Mouse (Mus musculus): ENCODE data around the gene Tmprss11a. TPM values are rescaled to one million over a fixed set of nuclear protein-coding genes. Genes with fewer than 3 reads are reported as not detected.

The Tmprss11a gene
- polyA plus RNA-seq, 1 experiment from 2014 or later, result not detected

- H3K4me2 ChIP-seq (ENCODE audit: low read depth, severe bottlenecking), result no peak overlapping the region
- 0% methylated on average over 2 of the region's 2 CpGs for WGBS
- no peaks in the 10 kb centered on the region for H3K9me3 ChIP-seq (ENCODE audit: control insufficient read depth, low read length)
- H3K9ac ChIP-seq (ENCODE audit: low read length), result no peak overlapping the region
- H3K27me3 ChIP-seq (ENCODE audit: control insufficient read depth, insufficient read depth, low read length), result no peaks in the 10 kb centered on the region
- no peak overlapping the region for H3K4me3 ChIP-seq (ENCODE audit: low read depth, low read length)
- DNase-seq (ENCODE audit: low spot score), result peak; percentile 30
- no peak overlapping the region for H3K27ac ChIP-seq (replicated peaks; ENCODE audit: low read depth, low read length)
- no peaks in the 10 kb centered on the region for H3K4me1 ChIP-seq (ENCODE audit: control insufficient read depth, insufficient read depth, low read length)
- no peaks in the 10 kb centered on the region for H3K36me3 ChIP-seq (ENCODE audit: control insufficient read depth, insufficient read depth, low read length)
- ATAC-seq (ENCODE audit: insufficient number of reproducible peaks, low FRiP score, low TSS enrichment, low read depth), result no peak
Observed at GRCm38 (mm10) chr5:86432697-86433096, 36.1 kb downstream of the Tmprss11a start.

GRCm38 (mm10) chr5:86431096-86431495, 37.7 kb downstream of the Tmprss11a start:
- Histone ChIP-seq H3K4me1 (ENCODE audit: control insufficient read depth, insufficient read depth, low read length) (no peaks in the 10 kb centered on the region), H3K36me3 (ENCODE audit: control insufficient read depth, insufficient read depth, low read length) (no peaks in the 10 kb centered on the region), H3K4me3 (ENCODE audit: low read depth, low read length) (no peak overlapping the region), H3K27me3 (ENCODE audit: control insufficient read depth, insufficient read depth, low read length) (no peaks in the 10 kb centered on the region), H3K4me2 (ENCODE audit: low read depth, severe bottlenecking) (no peak overlapping the region), H3K9ac (ENCODE audit: low read length) (no peak overlapping the region), H3K9me3 (ENCODE audit: control insufficient read depth, low read length) (no peaks in the 10 kb centered on the region), H3K27ac (replicated peaks; ENCODE audit: low read depth, low read length) (no peak overlapping the region)
- DNase-seq (ENCODE audit: low spot score) (no peak), ATAC-seq (ENCODE audit: insufficient number of reproducible peaks, low FRiP score, low TSS enrichment, low read depth) (no peak)
- 73% methylated on average over 5 of the region's 5 CpGs for WGBS

DNA sequence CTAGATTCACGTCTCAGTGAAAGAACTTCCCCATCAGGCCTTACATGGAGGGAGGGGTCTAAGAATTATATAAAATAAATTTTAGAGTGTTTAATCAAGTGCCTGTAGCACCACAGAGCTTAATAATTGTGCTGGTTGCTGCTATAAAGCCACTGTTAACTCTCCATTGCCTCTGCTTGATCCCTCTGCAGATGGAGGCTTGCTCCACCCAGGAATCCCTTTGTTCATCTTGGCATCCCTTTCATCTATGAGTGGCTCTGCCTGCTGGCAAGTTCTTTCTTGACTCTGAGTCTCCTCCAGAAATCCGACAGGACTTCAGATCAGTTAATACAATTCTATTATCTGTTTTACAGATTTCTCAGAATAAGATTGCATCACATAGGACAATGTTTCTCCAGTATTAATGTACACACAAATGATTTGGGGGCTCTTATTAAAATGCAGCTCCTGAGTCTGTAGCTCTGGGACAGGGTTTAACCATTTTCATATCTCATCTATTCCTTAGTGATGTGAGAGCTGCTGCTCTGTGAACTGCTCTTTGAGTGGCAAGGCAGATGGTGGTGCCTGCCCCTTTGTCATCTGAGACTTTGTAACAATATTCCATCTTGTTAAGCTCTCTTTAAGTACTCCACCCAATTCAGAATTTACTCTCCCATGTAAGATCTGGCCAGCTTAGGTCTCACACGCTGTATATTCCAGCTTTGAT, 47.3 kb downstream of the Tmprss11a start:
- DNase-seq (ENCODE audit: low spot score), result no peak
- H3K27me3 ChIP-seq (ENCODE audit: control insufficient read depth, insufficient read depth, low read length), result no peaks in the 10 kb centered on the region
- no peak overlapping the region for H3K4me2 ChIP-seq (ENCODE audit: low read depth, severe bottlenecking)
- no peak for ATAC-seq (ENCODE audit: insufficient number of reproducible peaks, low FRiP score, low TSS enrichment, low read depth)
- H3K9ac ChIP-seq (ENCODE audit: low read length), result no peak overlapping the region
- WGBS, result 56% methylated on average over 3 of the region's 3 CpGs
- no peak overlapping the region for H3K4me3 ChIP-seq (ENCODE audit: low read depth, low read length)
- no peaks in the 10 kb centered on the region for H3K36me3 ChIP-seq (ENCODE audit: control insufficient read depth, insufficient read depth, low read length)
- H3K9me3 ChIP-seq (ENCODE audit: control insufficient read depth, low read length), result no peaks in the 10 kb centered on the region
- H3K4me1 ChIP-seq (ENCODE audit: control insufficient read depth, insufficient read depth, low read length), result no peaks in the 10 kb centered on the region
- no peak overlapping the region for H3K27ac ChIP-seq (replicated peaks; ENCODE audit: low read depth, low read length)

- ATAC-seq (ENCODE audit: insufficient number of reproducible peaks, low FRiP score, low TSS enrichment, low read depth), result no peak
- Histone ChIP-seq H3K4me2 (ENCODE audit: low read depth, severe bottlenecking) (no peak overlapping the region), H3K27me3 (ENCODE audit: control insufficient read depth, insufficient read depth, low read length) (no peaks in the 10 kb centered on the region), H3K9ac (ENCODE audit: low read length) (no peak overlapping the region), H3K4me3 (ENCODE audit: low read depth, low read length) (no peak overlapping the region), H3K27ac (replicated peaks; ENCODE audit: low read depth, low read length) (no peak overlapping the region), H3K4me1 (ENCODE audit: control insufficient read depth, insufficient read depth, low read length) (no peaks in the 10 kb centered on the region), H3K36me3 (ENCODE audit: control insufficient read depth, insufficient read depth, low read length) (no peaks in the 10 kb centered on the region), H3K9me3 (ENCODE audit: control insufficient read depth, low read length) (no peaks in the 10 kb centered on the region)
- 26% methylated on average over 4 of the region's 4 CpGs for WGBS
- no peak for DNase-seq (ENCODE audit: low spot score)
Observed at GRCm38 (mm10) chr5:86419494-86419893, 49.3 kb downstream of the Tmprss11a start.

DNA sequence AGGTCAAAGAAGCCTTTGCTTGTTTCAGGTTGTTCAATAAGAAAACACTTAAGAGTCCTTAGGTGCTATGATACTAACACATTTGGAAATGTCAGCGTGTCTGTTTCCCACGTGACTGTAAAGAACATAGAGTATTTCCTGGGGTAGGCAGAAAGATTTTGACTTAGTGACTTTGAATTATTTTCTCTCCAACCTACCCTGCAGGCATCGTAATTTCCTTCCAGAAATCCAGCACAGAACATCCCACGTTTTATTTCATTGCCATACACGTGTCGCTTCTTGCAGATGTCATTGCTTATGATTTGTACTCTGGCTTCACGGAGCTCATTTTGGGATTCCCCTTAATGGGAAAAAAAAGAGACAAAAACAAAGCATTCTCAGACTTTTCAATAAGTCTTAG, 54.5 kb downstream of the Tmprss11a start:
- Histone ChIP-seq H3K27ac (replicated peaks; ENCODE audit: low read depth, low read length) (no peak overlapping the region), H3K9ac (ENCODE audit: low read length) (no peak overlapping the region), H3K4me1 (ENCODE audit: control insufficient read depth, insufficient read depth, low read length) (no peaks in the 10 kb centered on the region), H3K4me2 (ENCODE audit: low read depth, severe bottlenecking) (no peak overlapping the region), H3K4me3 (ENCODE audit: low read depth, low read length) (no peak overlapping the region), H3K27me3 (ENCODE audit: control insufficient read depth, insufficient read depth, low read length) (no peaks in the 10 kb centered on the region), H3K9me3 (ENCODE audit: control insufficient read depth, low read length) (no peaks in the 10 kb centered on the region), H3K36me3 (ENCODE audit: control insufficient read depth, insufficient read depth, low read length) (no peaks in the 10 kb centered on the region)
- 78% methylated on average over 7 of the region's 7 CpGs for WGBS
- no peak for DNase-seq (ENCODE audit: low spot score)
- ATAC-seq (ENCODE audit: insufficient number of reproducible peaks, low FRiP score, low TSS enrichment, low read depth), result no peak

- DNase-seq (ENCODE audit: low spot score), result no peak
Observed at GRCm38 (mm10) chr5:86410815-86411214, 58.0 kb downstream of the Tmprss11a start.

DNA sequence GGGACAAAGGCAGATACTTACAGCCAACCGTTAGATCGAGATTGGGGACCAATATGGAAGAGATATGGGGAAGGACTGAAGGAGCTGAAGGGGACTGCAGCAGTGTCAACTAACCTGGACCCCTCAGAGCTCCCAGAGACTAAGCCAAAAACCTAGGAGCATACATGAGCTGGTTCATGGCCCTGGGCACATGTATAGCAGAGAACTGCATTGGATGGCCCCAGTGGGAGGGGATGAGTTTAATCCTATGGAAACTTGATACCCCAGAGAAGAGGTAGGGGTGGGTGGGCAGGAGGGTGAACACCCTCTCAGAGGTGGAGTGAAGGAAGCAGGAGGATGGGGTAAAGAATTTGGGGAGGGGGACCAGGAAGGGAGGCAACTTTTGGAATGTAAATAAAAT, 60.8 kb downstream of the Tmprss11a start:
- H3K27ac ChIP-seq (replicated peaks; ENCODE audit: low read depth, low read length), result no peak overlapping the region
- DNase-seq (ENCODE audit: low spot score) (no peak), ATAC-seq (ENCODE audit: insufficient number of reproducible peaks, low FRiP score, low TSS enrichment, low read depth) (no peak)
- no peak overlapping the region for H3K9ac ChIP-seq (ENCODE audit: low read length)
- H3K4me3 ChIP-seq (ENCODE audit: low read depth, low read length), result no peak overlapping the region
- no peaks in the 10 kb centered on the region for H3K4me1 ChIP-seq (ENCODE audit: control insufficient read depth, insufficient read depth, low read length)
- no peak overlapping the region for H3K4me2 ChIP-seq (ENCODE audit: low read depth, severe bottlenecking)
- no peaks in the 10 kb centered on the region for H3K9me3 ChIP-seq (ENCODE audit: control insufficient read depth, low read length)
- WGBS, result 75% methylated on average over 2 of the region's 2 CpGs
- no peaks in the 10 kb centered on the region for H3K27me3 ChIP-seq (ENCODE audit: control insufficient read depth, insufficient read depth, low read length)
- H3K36me3 ChIP-seq (ENCODE audit: control insufficient read depth, insufficient read depth, low read length), result no peaks in the 10 kb centered on the region

More at GRCm38 (mm10) chr5:86410815-86411214, 58.0 kb downstream of the Tmprss11a start:
- Histone ChIP-seq H3K27ac (replicated peaks; ENCODE audit: low read depth, low read length) (no peak overlapping the region), H3K4me2 (ENCODE audit: low read depth, severe bottlenecking) (no peak overlapping the region), H3K36me3 (ENCODE audit: control insufficient read depth, insufficient read depth, low read length) (no peaks in the 10 kb centered on the region), H3K9ac (ENCODE audit: low read length) (no peak overlapping the region), H3K4me1 (ENCODE audit: control insufficient read depth, insufficient read depth, low read length) (no peaks in the 10 kb centered on the region), H3K27me3 (ENCODE audit: control insufficient read depth, insufficient read depth, low read length) (no peaks in the 10 kb centered on the region), H3K9me3 (ENCODE audit: control insufficient read depth, low read length) (no peaks in the 10 kb centered on the region), H3K4me3 (ENCODE audit: low read depth, low read length) (no peak overlapping the region)
- 32% methylated on average over 3 of the region's 3 CpGs for WGBS
- ATAC-seq (ENCODE audit: insufficient number of reproducible peaks, low FRiP score, low TSS enrichment, low read depth), result no peak

DNA sequence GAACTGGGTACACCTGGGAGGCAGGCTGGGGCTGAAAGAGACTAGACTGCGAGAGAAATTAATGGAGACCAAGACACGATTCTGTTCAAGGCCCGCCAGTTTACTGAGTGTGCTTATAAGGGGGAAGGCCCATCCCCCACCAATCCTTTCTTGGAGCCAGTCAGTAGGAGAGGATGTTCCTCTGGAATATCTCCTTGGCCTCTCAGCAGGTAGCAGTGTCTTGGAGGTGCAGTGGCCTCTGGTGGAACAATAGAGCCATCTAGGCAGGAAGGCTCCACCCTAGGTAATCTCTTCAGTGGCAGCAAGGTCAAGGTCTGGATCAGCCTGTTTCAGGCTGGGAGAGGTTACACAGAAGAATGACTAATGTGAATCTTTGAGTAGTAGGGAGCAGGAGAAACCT, 61.6 kb downstream of the Tmprss11a start:
- 88% methylated on average over 3 of the region's 3 CpGs for WGBS
- H3K4me2 ChIP-seq (ENCODE audit: low read depth, severe bottlenecking), result no peak overlapping the region

DNA sequence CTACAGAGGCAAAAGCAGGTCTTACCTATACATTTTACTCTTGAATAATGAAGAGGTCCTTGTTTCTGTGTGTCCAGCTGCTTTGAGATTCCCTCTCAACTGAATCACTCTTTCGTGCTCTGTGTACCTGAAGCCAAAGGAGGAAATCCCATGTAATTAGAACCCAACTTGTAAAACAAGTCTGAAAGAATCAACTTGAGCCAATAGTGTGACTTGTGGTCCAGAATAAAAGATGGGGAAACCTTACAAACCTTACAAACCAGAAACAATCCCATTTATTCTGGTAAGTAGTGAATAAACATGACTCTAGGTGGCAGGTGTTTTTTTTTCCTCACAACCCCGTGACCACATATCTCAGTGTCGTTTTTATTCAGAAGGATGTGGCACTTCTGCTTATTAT, 95.5 kb downstream of the Tmprss11a start, which contains the start of gene Tmprss11d:
Gene Tmprss11d, minus strand, starts transcription at position 101 of the 400 bp plus-strand sequence.
- Histone ChIP-seq H3K9me3 (ENCODE audit: control insufficient read depth, low read length) (no peaks in the 10 kb centered on the region), H3K4me1 (ENCODE audit: control insufficient read depth, insufficient read depth, low read length) (no peaks in the 10 kb centered on the region), H3K4me2 (ENCODE audit: low read depth, severe bottlenecking) (no peak within 1 kb of the TSS), H3K36me3 (ENCODE audit: control insufficient read depth, insufficient read depth, low read length) (no peaks in the 10 kb centered on the region), H3K27ac (replicated peaks; ENCODE audit: low read depth, low read length) (no peak within 1 kb of the TSS), H3K4me3 (ENCODE audit: low read depth, low read length) (no peak within 1 kb of the TSS), H3K27me3 (ENCODE audit: control insufficient read depth, insufficient read depth, low read length) (no peaks in the 10 kb centered on the region), H3K9ac (ENCODE audit: low read length) (no peak within 1 kb of the TSS)
- DNase-seq (ENCODE audit: low spot score), result no peak
- ATAC-seq (ENCODE audit: insufficient number of reproducible peaks, low FRiP score, low TSS enrichment, low read depth), result no peak
- WGBS, result 71% methylated on average over 3 of the region's 3 CpGs

More for the DNA sequence above, 61.6 kb downstream of the Tmprss11a start:
- Histone ChIP-seq H3K36me3 (ENCODE audit: control insufficient read depth, insufficient read depth, low read length) (no peaks in the 10 kb centered on the region), H3K4me3 (ENCODE audit: low read depth, low read length) (no peak overlapping the region), H3K4me1 (ENCODE audit: control insufficient read depth, insufficient read depth, low read length) (no peaks in the 10 kb centered on the region), H3K27ac (replicated peaks; ENCODE audit: low read depth, low read length) (no peak overlapping the region), H3K27me3 (ENCODE audit: control insufficient read depth, insufficient read depth, low read length) (no peaks in the 10 kb centered on the region), H3K9me3 (ENCODE audit: control insufficient read depth, low read length) (no peaks in the 10 kb centered on the region), H3K9ac (ENCODE audit: low read length) (no peak overlapping the region)
- DNase-seq (ENCODE audit: low spot score) (no peak), ATAC-seq (ENCODE audit: insufficient number of reproducible peaks, low FRiP score, low TSS enrichment, low read depth) (no peak)

All from limb, embryonic 11.5 days (tissue).